Mouse (Mus musculus) layer of hippocampus, adult 2 months (tissue): ENCODE results near the gene Cdk1. TPM values are rescaled to one million over a fixed set of nuclear protein-coding genes. Genes with fewer than 3 reads are reported as not detected.

ENCODE experiments used
- DNase-seq, 2 experiments: peaks; one replicate each; pipeline ENCODE4 v3.0.0; 2022; ENCODE audit warnings: low spot score in 2 of 2
- H3K27ac ChIP-seq: fragments of 200-600 bp; 2 replicates; pipeline ENCODE4 v1.8.1; 2022
- H3K4me3 ChIP-seq: fragments of 200-600 bp; 2 replicates; pipeline ENCODE4 v1.8.1; 2022; ENCODE audit warnings: mild to moderate bottlenecking
- CTCF ChIP-seq: fragments of 200-600 bp; conservative IDR thresholded peaks from 2 replicates; pipeline ENCODE4 v1.8.1; 2022; ENCODE audit warnings: antibody characterized with exemption, mild to moderate bottlenecking, moderate library complexity
- long read RNA-seq, 2 experiments: library from polyadenylated mRNA; stranded (forward); transcript quantifications; one replicate each; pipeline ENCODE4 v2.0.0; 2021; ENCODE audit warnings: borderline mapping rate in 2 of 2
- total RNA-seq, 2 experiments: library from RNA; stranded (reverse); gene quantifications; 2 replicates each; pipeline ENCODE4 v1.2.3; 2021

Cdk1 gene
- total RNA-seq, result under 1 TPM; 0.61 to 1.00 TPM
- long read RNA-seq, experiment 1, full-length matches to known transcripts, result 1 of 1 reads
- long read RNA-seq, experiment 1, partial matches to known transcripts, result 0 of 1 reads
- long read RNA-seq, experiment 1, other reads (novel, unspliced or antisense), result 0 of 1 reads
- long read RNA-seq, experiment 2, result 0 reads

- DNase-seq, result peak; percentile 89 to 92
- no peak within 1 kb of the TSS for H3K27ac ChIP-seq
- peak; percentile 41; the same call in 1 of the 2 replicates for TF ChIP-seq CTCF
- peak within 1 kb of the TSS; percentile 61 for H3K4me3 ChIP-seq
Measured at GRCm38 (mm10) chr10:69352212-69353085, at the start of gene Cdk1. Cdk1 (minus strand) TSS chr10:69352938.

GRCm38 (mm10) chr10:69399814-69400385 is 47.2 kb upstream of the Cdk1 start:
- no peak for DNase-seq
- no peak for TF ChIP-seq CTCF
- no peak overlapping the region for H3K27ac ChIP-seq
- H3K4me3 ChIP-seq, result peak overlapping the region; percentile 59

GRCm38 (mm10) chr10:69398763-69399590 is 46.2 kb upstream of the Cdk1 start, which contains the start of gene Ank3:
Ank3 (plus strand) TSS chr10:69398773.
- TF ChIP-seq CTCF, result no peak
- DNase-seq, result no peak
- H3K4me3 ChIP-seq, result peak within 1 kb of the TSS; percentile 59
- H3K27ac ChIP-seq, result no peak within 1 kb of the TSS

- DNase-seq, result no peak
- H3K27ac ChIP-seq, result no peak overlapping the region
- peak overlapping the region; percentile 59 for H3K4me3 ChIP-seq
- TF ChIP-seq CTCF, result no peak
Measured at GRCm38 (mm10) chr10:69398197-69398762, 45.5 kb upstream of the Cdk1 start.

- DNase-seq, result no peak
- H3K4me3 ChIP-seq, result no peak overlapping the region
- no peak for TF ChIP-seq CTCF
Measured at GRCm38 (mm10) chr10:69389511-69389910, 36.8 kb upstream of the Cdk1 start.

GRCm38 (mm10) chr10:69386767-69387166 is 34.0 kb upstream of the Cdk1 start:
- no peak for DNase-seq
- TF ChIP-seq CTCF, result no peak
- Histone ChIP-seq H3K4me3 (no peak overlapping the region), H3K27ac (no peak overlapping the region)

More at GRCm38 (mm10) chr10:69389511-69389910, 36.8 kb upstream of the Cdk1 start:
- H3K27ac ChIP-seq, result no peak overlapping the region

GRCm38 (mm10) chr10:69385136-69385535 is 32.4 kb upstream of the Cdk1 start:
- no peak for DNase-seq
- Histone ChIP-seq H3K27ac (no peak overlapping the region), H3K4me3 (no peak overlapping the region)
- no peak for TF ChIP-seq CTCF

- Histone ChIP-seq H3K4me3 (no peak overlapping the region), H3K27ac (no peak overlapping the region)
- no peak for TF ChIP-seq CTCF
- no peak for DNase-seq
Measured at GRCm38 (mm10) chr10:69384640-69385039, 31.9 kb upstream of the Cdk1 start.

- TF ChIP-seq CTCF, result no peak
- Histone ChIP-seq H3K4me3 (no peak overlapping the region), H3K27ac (no peak overlapping the region)
- DNase-seq, result no peak
Measured at GRCm38 (mm10) chr10:69383186-69383585, 30.4 kb upstream of the Cdk1 start.

GRCm38 (mm10) chr10:69375154-69375553 is 22.4 kb upstream of the Cdk1 start:
- DNase-seq, result no peak
- Histone ChIP-seq H3K27ac (no peak overlapping the region), H3K4me3 (no peak overlapping the region)
- peak; percentile 54 for TF ChIP-seq CTCF

- no peak for TF ChIP-seq CTCF
- no peak overlapping the region for H3K4me3 ChIP-seq
- DNase-seq, result no peak
- H3K27ac ChIP-seq, result no peak overlapping the region
Measured at GRCm38 (mm10) chr10:69373796-69374550, 21.2 kb upstream of the Cdk1 start.

GRCm38 (mm10) chr10:69372061-69372460 is 19.3 kb upstream of the Cdk1 start:
- DNase-seq, result no peak
- Histone ChIP-seq H3K27ac (no peak overlapping the region), H3K4me3 (no peak overlapping the region)
- TF ChIP-seq CTCF, result no peak
